8 mouse cellular contexts compared by ENCODE assay signal in the genomic region with DNA sequence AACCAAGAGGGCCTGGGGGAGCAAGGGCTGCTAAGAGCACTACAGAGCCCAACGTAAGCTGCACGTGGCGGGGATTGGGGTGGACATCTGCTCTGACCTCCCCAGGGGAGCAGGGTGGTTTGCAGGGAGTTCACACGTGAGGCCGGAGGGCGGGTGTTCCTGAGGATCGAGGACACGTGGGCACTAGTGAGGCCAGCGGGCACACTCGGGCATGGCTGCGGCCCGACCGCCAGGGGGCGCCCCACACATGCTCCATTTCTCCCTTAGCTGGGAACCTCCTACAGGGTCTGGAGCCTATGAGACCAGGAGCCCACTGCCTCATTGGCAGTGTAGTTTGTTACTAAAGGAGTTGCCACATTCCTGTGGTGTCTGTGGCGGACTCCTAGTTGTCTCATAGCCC. TPM values are rescaled to one million over a fixed set of nuclear protein-coding genes. Genes with fewer than 3 reads are reported as not detected.
DNase-seq lines count a peak whose midpoint lies in the region; ATAC-seq and TF ChIP-seq lines count a peak whose summit lies in the region.

No protein-coding gene starts in this region.

- H3K9me3 ChIP-seq in midbrain, embryonic 11.5 days (ENCODE audit: control insufficient read depth, low read length) = no peaks in the 10 kb centered on the region
- H3K9me3 ChIP-seq in midbrain, embryonic 16.5 days (replicated peaks; ENCODE audit: control insufficient read depth, low read length, poor library complexity, severe bottlenecking) = no peaks in the 10 kb centered on the region
- H3K9me3 ChIP-seq in limb, embryonic 13.5 days = no peaks in the 10 kb centered on the region

- H3K79me2 ChIP-seq in myocyte (ENCODE audit: control insufficient read depth, insufficient read depth) = no peaks in the 10 kb centered on the region

- H3K4me1 ChIP-seq in midbrain, embryonic 11.5 days (ENCODE audit: control insufficient read depth, insufficient read depth, low read length) = peaks cover 33% of the 10 kb centered on the region
- peaks cover 18% of the 10 kb centered on the region for H3K4me1 ChIP-seq in midbrain, embryonic 16.5 days (ENCODE audit: control insufficient read depth, insufficient read depth, low read length)
- peaks cover 75% of the 10 kb centered on the region for H3K4me1 ChIP-seq in limb, embryonic 13.5 days

- peak; percentile 98 for DNase-seq in midbrain, embryonic 11.5 days (ENCODE audit: low spot score, missing footprints)
- peak; percentile 71 to 83 for DNase-seq in cerebellum, postnatal 14 days
- DNase-seq in gastrocnemius, postnatal 10 days = peak; percentile 84
- peak; percentile 94 for DNase-seq in kidney, adult 9 months
- DNase-seq in testis, postnatal 10 days (ENCODE audit: low spot score) = peak; percentile 94

- no peak for TF ChIP-seq POLR2A in myocyte (IDR thresholded peaks at IDR 0.05; ENCODE audit: insufficient read length, low read depth)

- H3K36me3 ChIP-seq in midbrain, embryonic 11.5 days (ENCODE audit: control insufficient read depth, insufficient read depth, low read length) = no peaks in the 10 kb centered on the region
- H3K36me3 ChIP-seq in midbrain, embryonic 16.5 days (ENCODE audit: control insufficient read depth, insufficient read depth, low read length) = no peaks in the 10 kb centered on the region
- no peaks in the 10 kb centered on the region for H3K36me3 ChIP-seq in limb, embryonic 13.5 days
- H3K36me3 ChIP-seq in myocyte (ENCODE audit: control insufficient read depth, insufficient read depth) = no peaks in the 10 kb centered on the region

- H3K4me2 ChIP-seq in midbrain, embryonic 11.5 days = no peak overlapping the region
- no peak overlapping the region for H3K4me2 ChIP-seq in midbrain, embryonic 16.5 days (ENCODE audit: low read length)
- peak overlapping the region; percentile 63; the same call in 1 of the 2 replicates for H3K4me2 ChIP-seq in limb, embryonic 13.5 days (replicated peaks)
- H3K4me2 ChIP-seq in myocyte (ENCODE audit: low read depth) = peak overlapping the region; percentile 6

- H3K4me3 ChIP-seq in midbrain, embryonic 11.5 days (ENCODE audit: low read depth, low read length) = no peak overlapping the region
- H3K4me3 ChIP-seq in midbrain, embryonic 16.5 days (ENCODE audit: low read depth, low read length) = no peak overlapping the region
- H3K4me3 ChIP-seq in limb, embryonic 13.5 days = no peak overlapping the region
- H3K4me3 ChIP-seq in myocyte = no peak overlapping the region

- H3K27ac ChIP-seq in midbrain, embryonic 11.5 days (ENCODE audit: low read depth, low read length) = no peak overlapping the region
- H3K27ac ChIP-seq in midbrain, embryonic 16.5 days (ENCODE audit: low read length) = no peak overlapping the region
- H3K27ac ChIP-seq in limb, embryonic 13.5 days = no peak overlapping the region

- H3K27me3 ChIP-seq in midbrain, embryonic 11.5 days (ENCODE audit: control insufficient read depth, insufficient read depth, low read length) = peaks cover 75% of the 10 kb centered on the region
- peaks cover 57% of the 10 kb centered on the region for H3K27me3 ChIP-seq in midbrain, embryonic 16.5 days (ENCODE audit: control insufficient read depth, insufficient read depth, low read depth, low read length)
- peaks cover 36% of the 10 kb centered on the region for H3K27me3 ChIP-seq in limb, embryonic 13.5 days
- no peaks in the 10 kb centered on the region for H3K27me3 ChIP-seq in myocyte (ENCODE audit: control insufficient read depth, insufficient read depth, insufficient read length)

- 4% methylated on average over 15 of the region's 15 CpGs for WGBS in midbrain, embryonic 11.5 days
- 6% methylated on average over 15 of the region's 15 CpGs for WGBS in midbrain, embryonic 16.5 days
- WGBS in limb, embryonic 13.5 days = 9% methylated on average over 15 of the region's 15 CpGs

- no peak overlapping the region for H3K9ac ChIP-seq in midbrain, embryonic 11.5 days (ENCODE audit: low read length)
- H3K9ac ChIP-seq in midbrain, embryonic 16.5 days (ENCODE audit: low read depth, low read length) = no peak overlapping the region
- no peak overlapping the region for H3K9ac ChIP-seq in limb, embryonic 13.5 days

- ATAC-seq in midbrain, embryonic 11.5 days (ENCODE audit: low FRiP score) = peak; percentile 57
- no peak; the same call in 1 of the 2 replicates for ATAC-seq in midbrain, embryonic 16.5 days
- ATAC-seq in limb, embryonic 13.5 days (ENCODE audit: low FRiP score, low read depth) = no peak

- H3ac ChIP-seq in myocyte (ENCODE audit: control insufficient read depth, insufficient read length) = no peak overlapping the region

TF ChIP-seq in myocyte, 11 proteins besides CTCF, POLR2A, EP300 and RAD21:
- no peak for TF ChIP-seq MAX (IDR thresholded peaks at IDR 0.05; ENCODE audit: low read depth)

RNA-seq across cellular contexts. Expression of gene Tmem200b, which starts 5.1 kb away (rescaled TPM):
- 0.79 and 0.84 TPM in 2 replicates for polyA plus RNA-seq in midbrain, embryonic 11.5 days (2014; fragmentation: Nextera tagmentation; extraction: Ambion mirVana)
- polyA plus RNA-seq in midbrain, embryonic 16.5 days (2015; fragmentation: Nextera tagmentation; extraction: Ambion mirVana) = 0.18 TPM in 1 of 2 replicates, not detected in the other
- 1 to 10 TPM; 6.3 to 7.1 TPM for total RNA-seq in gastrocnemius, postnatal 10 days (2021)
- 2.5 and 2.6 TPM in 2 replicates for polyA plus RNA-seq in limb, embryonic 13.5 days (2015; fragmentation: Nextera tagmentation; extraction: Ambion mirVana)
- polyA plus RNA-seq in myocyte (2012; fragmentation: generic; extraction: Trizol) = 0.76 TPM

RNA-seq across cellular contexts. Expression of gene Srsf4, which starts 43.0 kb away (rescaled TPM):
- 144 and 157 TPM in 2 replicates for polyA plus RNA-seq in midbrain, embryonic 11.5 days (2014; fragmentation: Nextera tagmentation; extraction: Ambion mirVana)
- 100 and 112 TPM in 2 replicates for polyA plus RNA-seq in midbrain, embryonic 16.5 days (2015; fragmentation: Nextera tagmentation; extraction: Ambion mirVana)
- total RNA-seq in gastrocnemius, postnatal 10 days (2021) = 10 to 100 TPM; 43.0 to 57.9 TPM
- polyA plus RNA-seq in limb, embryonic 13.5 days (2015; fragmentation: Nextera tagmentation; extraction: Ambion mirVana) = 123 and 129 TPM in 2 replicates
- polyA plus RNA-seq in myocyte (2012; fragmentation: generic; extraction: Trizol) = 33.5 TPM

Comparison
In these comparisons a context has a peak if more than half of its experiments do, and no peak if none do; other contexts are left out.
1. H3K4me2 ChIP-seq: peak in limb, embryonic 13.5 days (single experiment) and myocyte (single experiment); none in midbrain, embryonic 11.5 days (single experiment) and midbrain, embryonic 16.5 days (single experiment).
2. Peak in every context shown above with its lines, with median percentiles within 50 percentile points of each other: DNase-seq.